Mouse (Mus musculus): ENCODE measurements around the gene Nr6a1. TPM values are rescaled to one million over a fixed set of nuclear protein-coding genes. Genes with fewer than 3 reads are reported as not detected.

Nr6a1 gene
- polyA plus RNA-seq, 1 experiment, result 1.8 TPM

GRCm38 (mm10) chr2:38683083-38683482 is 244.4 kb downstream of the Nr6a1 start:
- Histone ChIP-seq H3K4me3 (no peak overlapping the region), H3ac (ENCODE audit: control insufficient read depth, insufficient read length) (no peak overlapping the region), H3K27me3 (ENCODE audit: control insufficient read depth, insufficient read depth, insufficient read length) (no peaks in the 10 kb centered on the region), H3K79me2 (ENCODE audit: control insufficient read depth, insufficient read depth) (no peaks in the 10 kb centered on the region), H3K36me3 (ENCODE audit: control insufficient read depth, insufficient read depth) (no peaks in the 10 kb centered on the region), H3K4me2 (ENCODE audit: low read depth) (peak overlapping the region; percentile 40)
- no peak for TF ChIP-seq MAX (IDR thresholded peaks at IDR 0.05; ENCODE audit: low read depth)
- TF ChIP-seq TCF3 (IDR thresholded peaks at IDR 0.05; ENCODE audit: insufficient read length, low read depth), result no peak
- no peak for TF ChIP-seq MYOG (IDR thresholded peaks at IDR 0.05; ENCODE audit: control insufficient read depth in 1 of 3, insufficient read depth in 1 of 3, insufficient read length in 2 of 3, low read depth in 2 of 3)
- no peak for TF ChIP-seq MYOD1 (IDR thresholded peaks at IDR 0.05; ENCODE audit: control insufficient read depth in 1 of 3, insufficient read length in 2 of 3, low read depth in 2 of 3)
- TF ChIP-seq POLR2AphosphoS2 (IDR thresholded peaks at IDR 0.05; ENCODE audit: insufficient read length, low read depth), result no peak
- no peak for TF ChIP-seq POLR2A (IDR thresholded peaks at IDR 0.05; ENCODE audit: insufficient read length, low read depth)
- TF ChIP-seq SRF (IDR thresholded peaks at IDR 0.05; ENCODE audit: control insufficient read depth, insufficient read length, low read depth), result no peak
- TF ChIP-seq CEBPB (IDR thresholded peaks at IDR 0.05; ENCODE audit: insufficient read depth, poor library complexity, severe bottlenecking), result no peak
- TF ChIP-seq REST (IDR thresholded peaks at IDR 0.05; ENCODE audit: insufficient read depth, insufficient read length), result no peak
- no peak for TF ChIP-seq USF1 (IDR thresholded peaks at IDR 0.05; ENCODE audit: low read depth)
- TF ChIP-seq E2F4 (IDR thresholded peaks at IDR 0.05; ENCODE audit: insufficient read depth), result no peak

GRCm38 (mm10) chr2:38682209-38682608 is 245.3 kb downstream of the Nr6a1 start:
- no peak overlapping the region for H3ac ChIP-seq (ENCODE audit: control insufficient read depth, insufficient read length)
- H3K4me3 ChIP-seq, result no peak overlapping the region
- H3K79me2 ChIP-seq (ENCODE audit: control insufficient read depth, insufficient read depth), result no peaks in the 10 kb centered on the region
- H3K36me3 ChIP-seq (ENCODE audit: control insufficient read depth, insufficient read depth), result no peaks in the 10 kb centered on the region
- H3K4me2 ChIP-seq (ENCODE audit: low read depth), result peak overlapping the region; percentile 40
- H3K27me3 ChIP-seq (ENCODE audit: control insufficient read depth, insufficient read depth, insufficient read length), result no peaks in the 10 kb centered on the region
- 0 out of 2 replicates have a peak, but pooled peaks have one; percentile 27 for TF ChIP-seq CEBPB (IDR thresholded peaks at IDR 0.05; ENCODE audit: insufficient read depth, poor library complexity, severe bottlenecking)
- no peak for TF ChIP-seq TCF12 (IDR thresholded peaks at IDR 0.05; ENCODE audit: insufficient read depth, poor library complexity, severe bottlenecking)
- TF ChIP-seq MAX (IDR thresholded peaks at IDR 0.05; ENCODE audit: low read depth), result no peak

GRCm38 (mm10) chr2:38678947-38679346 is 248.5 kb downstream of the Nr6a1 start:
- no peak overlapping the region for H3ac ChIP-seq (ENCODE audit: control insufficient read depth, insufficient read length)
- H3K4me2 ChIP-seq (ENCODE audit: low read depth), result no peak overlapping the region
- H3K4me3 ChIP-seq, result no peak overlapping the region
- no peaks in the 10 kb centered on the region for H3K36me3 ChIP-seq (ENCODE audit: control insufficient read depth, insufficient read depth)
- H3K79me2 ChIP-seq (ENCODE audit: control insufficient read depth, insufficient read depth), result no peaks in the 10 kb centered on the region
- TF ChIP-seq USF1 (IDR thresholded peaks at IDR 0.05; ENCODE audit: low read depth), result no peak
- peak; percentile 93 for TF ChIP-seq CEBPB (IDR thresholded peaks at IDR 0.05; ENCODE audit: insufficient read depth, poor library complexity, severe bottlenecking)
- TF ChIP-seq TCF12 (IDR thresholded peaks at IDR 0.05; ENCODE audit: insufficient read depth, poor library complexity, severe bottlenecking), result no peak
- no peaks in the 10 kb centered on the region for H3K27me3 ChIP-seq (ENCODE audit: control insufficient read depth, insufficient read depth, insufficient read length)

- Histone ChIP-seq H3K36me3 (ENCODE audit: control insufficient read depth, insufficient read depth) (no peaks in the 10 kb centered on the region), H3ac (ENCODE audit: control insufficient read depth, insufficient read length) (no peak overlapping the region), H3K27me3 (ENCODE audit: control insufficient read depth, insufficient read depth, insufficient read length) (no peaks in the 10 kb centered on the region), H3K4me2 (ENCODE audit: low read depth) (no peak overlapping the region), H3K79me2 (ENCODE audit: control insufficient read depth, insufficient read depth) (no peaks in the 10 kb centered on the region), H3K4me3 (no peak overlapping the region)
- TF ChIP-seq TCF3 (IDR thresholded peaks at IDR 0.05; ENCODE audit: insufficient read length, low read depth), result no peak
- TF ChIP-seq REST (IDR thresholded peaks at IDR 0.05; ENCODE audit: insufficient read depth, insufficient read length), result no peak
- TF ChIP-seq E2F4 (IDR thresholded peaks at IDR 0.05; ENCODE audit: insufficient read depth), result no peak
- TF ChIP-seq USF1 (IDR thresholded peaks at IDR 0.05; ENCODE audit: low read depth), result no peak
- no peak for TF ChIP-seq TCF12 (IDR thresholded peaks at IDR 0.05; ENCODE audit: insufficient read depth, poor library complexity, severe bottlenecking)
- no peak for TF ChIP-seq POLR2AphosphoS2 (IDR thresholded peaks at IDR 0.05; ENCODE audit: insufficient read length, low read depth)
- no peak for TF ChIP-seq SRF (IDR thresholded peaks at IDR 0.05; ENCODE audit: control insufficient read depth, insufficient read length, low read depth)
- no peak for TF ChIP-seq CEBPB (IDR thresholded peaks at IDR 0.05; ENCODE audit: insufficient read depth, poor library complexity, severe bottlenecking)
These were observed 252.0 kb downstream of the Nr6a1 start for GRCm38 (mm10) chr2:38675366-38675969.

Other genes with a start within 250 kb of the Nr6a1 start
- gene Nr5a1, start 213.1 kb downstream of the Nr6a1 start, polyA plus RNA-seq (2012; fragmentation: generic; extraction: Trizol), result 0.05 TPM
- 0.11 TPM for gene Olfml2a, start 4.3 kb upstream of the Nr6a1 start, polyA plus RNA-seq (2012; fragmentation: generic; extraction: Trizol)
- 0.66 TPM for gene Wdr38, start 69.8 kb upstream of the Nr6a1 start, polyA plus RNA-seq (2012; fragmentation: generic; extraction: Trizol)
- 144 TPM for gene Arpc5l, start 77.7 kb upstream of the Nr6a1 start, polyA plus RNA-seq (2012; fragmentation: generic; extraction: Trizol)
- 1,480 TPM for gene Rpl35, start 77.9 kb upstream of the Nr6a1 start, polyA plus RNA-seq (2012; fragmentation: generic; extraction: Trizol)
- 5.6 TPM for gene Golga1, start 137.9 kb upstream of the Nr6a1 start, polyA plus RNA-seq (2012; fragmentation: generic; extraction: Trizol)

Data from myocyte (in vitro differentiated cells).